Mouse (Mus musculus) layer of hippocampus, postnatal 10 days (tissue): Measurements from ENCODE around the gene Gm4846. TPM values are rescaled to one million over a fixed set of nuclear protein-coding genes. Genes with fewer than 3 reads are reported as not detected.
"Not testable (repeated sequence)": the region's sequence is repeated elsewhere in the genome, so short reads cannot be mapped to it uniquely, and the experiment has no call there.

Experiments used
- DNase-seq, 2 experiments: peaks; one replicate each; pipeline ENCODE4 v3.0.0; 2021; ENCODE audit warnings: low spot score in 2 of 2
- long read RNA-seq: library from polyadenylated mRNA; stranded (forward); transcript quantifications from one replicate; pipeline ENCODE4 v2.0.0, GENCODE M21; 2023
- total RNA-seq, 2 experiments: library from RNA; stranded (reverse); gene quantifications; 2 replicates each; pipeline ENCODE4 v1.2.3; 2021

The Gm4846 gene
- total RNA-seq: not detected
- long read RNA-seq: 0 reads

- not testable (repeated sequence) for DNase-seq
These were observed at the start of gene Gm4846 for GRCm38 (mm10) chr1:166497488-166497887. Gene Gm4846 (minus strand): TSS chr1:166497588.

GRCm38 (mm10) chr1:166531521-166531920, 34.1 kb upstream of the Gm4846 start:
- not testable (repeated sequence) for DNase-seq

- not testable (repeated sequence) for DNase-seq
These were observed 27.3 kb upstream of the Gm4846 start for GRCm38 (mm10) chr1:166524709-166525108.

- DNase-seq: not testable (repeated sequence)
These were observed 22.2 kb upstream of the Gm4846 start for GRCm38 (mm10) chr1:166519626-166520025.

GRCm38 (mm10) chr1:166516556-166516955, 19.2 kb upstream of the Gm4846 start:
- no peak for DNase-seq

GRCm38 (mm10) chr1:166504206-166504605, 6.8 kb upstream of the Gm4846 start:
- not testable (repeated sequence) for DNase-seq

- DNase-seq: no peak
These were observed 17.9 kb downstream of the Gm4846 start for GRCm38 (mm10) chr1:166479503-166479902.

GRCm38 (mm10) chr1:166467172-166467571, 30.2 kb downstream of the Gm4846 start:
- DNase-seq: no peak

- no peak for DNase-seq
These were observed 34.8 kb downstream of the Gm4846 start for GRCm38 (mm10) chr1:166462544-166462943.

- no peak for DNase-seq
These were observed 55.4 kb downstream of the Gm4846 start for GRCm38 (mm10) chr1:166441992-166442391.

- DNase-seq: no peak
These were observed 58.0 kb downstream of the Gm4846 start for GRCm38 (mm10) chr1:166439426-166439825.

Other genes starting within 250 kb of the Gm4846 start
- gene Ildr2, start 243.4 kb downstream of the Gm4846 start, total RNA-seq: 10 to 100 TPM; 89.2 to 90.3 TPM
- 10 to 100 TPM; 36.6 to 38.9 TPM for gene Tada1, start 118.5 kb downstream of the Gm4846 start, total RNA-seq
- 10 to 100 TPM; 41.0 to 41.6 TPM for gene Pogk, start 87.7 kb downstream of the Gm4846 start, total RNA-seq
- gene Gm4847, start 150.1 kb upstream of the Gm4846 start, total RNA-seq: not detected
- gene Fmo9, start 184.3 kb upstream of the Gm4846 start, total RNA-seq: not detected